Mouse (Mus musculus): ENCODE measurements around the gene Napepld.
"Not testable (repeated sequence)": the region's sequence is repeated elsewhere in the genome, so short reads cannot be mapped to it uniquely, and the experiment has no call there.

Gene Napepld

DNA sequence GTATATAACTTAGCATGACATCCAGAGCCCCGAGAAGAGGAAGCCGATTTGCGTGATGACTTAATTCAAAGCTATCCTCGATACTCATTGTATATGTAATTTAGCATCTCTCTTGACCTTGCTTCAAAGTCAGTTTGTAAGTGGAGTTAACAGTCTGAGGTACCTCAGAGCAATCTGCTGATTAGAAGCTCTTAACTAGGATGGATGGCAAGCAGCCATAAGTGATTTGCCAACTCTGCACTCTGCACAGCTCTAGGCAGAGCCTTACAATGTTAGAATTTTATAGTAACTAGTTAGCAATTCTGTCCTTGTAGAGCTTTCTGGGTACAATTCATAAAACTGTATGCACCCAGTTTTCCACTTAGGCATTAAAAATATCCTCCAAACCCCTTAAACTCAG lies 5.3 kb upstream of the Napepld start:
- no peak for DNase-seq (ENCODE audit: low spot score in 2 of 2)

DNA sequence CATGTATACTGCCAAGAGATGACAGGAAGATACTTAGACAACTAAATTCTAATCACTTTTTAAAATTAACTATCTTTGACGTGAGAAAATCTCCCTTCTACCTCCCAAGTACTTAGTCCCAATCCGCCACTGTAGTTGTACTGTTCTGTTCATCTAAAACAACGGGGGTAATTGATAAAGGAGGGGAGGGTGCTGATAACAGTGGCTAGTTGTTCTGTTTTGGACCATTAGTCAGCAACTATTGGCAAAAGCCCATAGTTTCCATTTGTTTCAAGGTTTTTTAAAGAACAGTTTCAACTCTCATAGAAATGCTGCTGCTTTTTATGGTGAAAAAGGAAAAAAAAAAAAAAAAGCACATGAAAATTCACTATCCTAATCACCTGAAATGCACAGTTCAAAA lies 2.5 kb upstream of the Napepld start:
- no peak for DNase-seq (ENCODE audit: low spot score in 2 of 2)

DNA sequence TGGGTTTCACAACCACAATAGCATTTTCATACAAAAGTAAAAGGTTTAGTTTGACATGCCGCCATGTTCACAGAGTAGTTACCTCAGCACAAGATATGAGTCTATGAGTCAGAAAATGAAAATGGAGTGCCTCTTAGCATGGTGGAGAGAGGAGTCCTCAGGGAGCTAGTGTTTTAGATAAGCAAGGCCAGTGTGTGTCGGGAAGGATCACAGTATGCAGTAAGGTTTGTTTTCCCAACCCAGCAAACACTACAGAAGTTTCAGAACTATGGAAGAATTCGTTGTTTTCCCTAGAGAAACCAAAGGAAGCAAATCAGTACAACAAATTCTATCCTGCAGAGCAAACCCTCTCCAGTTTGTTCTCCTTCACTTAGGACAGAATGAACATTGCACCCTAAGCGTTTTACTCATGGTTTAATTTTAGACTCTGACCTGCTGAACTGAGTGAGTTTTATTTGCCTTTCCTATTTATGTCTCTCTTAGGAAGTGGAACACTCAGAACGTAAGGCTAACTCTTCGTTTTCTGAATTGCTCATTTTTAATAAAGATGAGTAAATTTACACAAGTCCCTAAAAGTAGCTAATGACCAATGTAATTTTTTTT lies 1.8 kb upstream of the Napepld start:
- DNase-seq (ENCODE audit: low spot score in 2 of 2) = no peak

DNA sequence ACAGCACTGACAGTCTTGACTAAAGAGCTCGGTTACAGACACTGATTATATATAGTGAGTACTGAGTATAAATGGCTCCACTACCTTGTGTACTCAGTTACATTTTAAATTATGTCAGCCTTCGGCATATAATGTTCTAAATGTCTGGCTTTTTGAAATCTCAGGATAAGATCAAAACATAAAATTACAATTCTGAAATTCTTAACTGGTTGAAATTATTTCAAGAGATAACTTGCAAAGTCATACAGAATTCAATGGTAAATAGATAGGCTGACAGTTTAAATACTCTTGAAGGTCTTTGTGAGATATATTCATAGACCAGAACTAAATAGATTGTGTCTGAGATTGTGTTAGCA lies 791 bp upstream of the Napepld start:
- DNase-seq (ENCODE audit: low spot score in 2 of 2) = no peak

DNA sequence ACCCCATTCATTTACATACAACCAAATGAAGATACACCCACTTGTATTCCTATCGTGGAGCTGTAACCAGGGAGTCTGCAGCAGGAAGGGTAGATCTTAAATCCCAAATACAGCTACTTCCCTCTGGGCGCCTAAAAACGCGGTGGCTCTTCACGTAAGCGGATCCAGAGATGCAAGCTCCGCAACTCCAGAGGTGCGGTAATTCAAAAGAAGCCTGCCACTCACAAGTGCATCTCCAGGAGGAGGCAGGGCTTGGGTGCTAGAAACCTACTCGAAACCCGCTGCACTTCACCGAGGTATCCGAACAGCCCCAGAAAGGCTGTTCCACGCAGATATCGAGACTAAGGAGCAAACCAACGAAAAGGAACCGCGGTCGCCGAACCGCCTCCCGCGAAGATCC lies 262 bp downstream of the Napepld start:
- DNase-seq (ENCODE audit: low spot score in 2 of 2) = no peak

DNA sequence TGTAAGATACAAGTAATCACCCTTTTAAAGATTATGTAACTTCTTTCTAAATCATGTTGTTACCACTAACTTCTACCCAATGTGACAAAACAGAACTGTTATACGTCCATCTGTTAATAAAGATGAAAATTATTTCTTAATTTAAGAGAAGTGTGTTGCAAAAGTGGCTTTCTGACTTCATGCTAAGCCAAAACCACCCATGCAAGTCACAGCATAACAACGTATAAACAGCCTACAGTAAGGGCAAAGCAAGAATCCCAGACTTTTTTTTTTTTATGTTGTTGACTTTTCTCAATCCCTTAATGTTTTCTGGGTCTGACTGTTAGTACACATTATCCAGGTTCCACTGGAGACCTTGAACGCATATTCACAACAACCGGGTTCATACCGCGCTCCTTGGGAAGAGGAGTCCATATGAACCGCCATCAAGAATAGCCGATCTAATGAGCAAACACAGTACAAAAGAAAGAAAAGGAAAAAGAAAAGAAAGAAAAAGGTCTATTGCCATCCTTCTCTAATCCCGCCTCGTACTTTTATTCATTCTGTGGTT lies 849 bp downstream of the Napepld start:
- DNase-seq (ENCODE audit: low spot score in 2 of 2) = no peak

DNA sequence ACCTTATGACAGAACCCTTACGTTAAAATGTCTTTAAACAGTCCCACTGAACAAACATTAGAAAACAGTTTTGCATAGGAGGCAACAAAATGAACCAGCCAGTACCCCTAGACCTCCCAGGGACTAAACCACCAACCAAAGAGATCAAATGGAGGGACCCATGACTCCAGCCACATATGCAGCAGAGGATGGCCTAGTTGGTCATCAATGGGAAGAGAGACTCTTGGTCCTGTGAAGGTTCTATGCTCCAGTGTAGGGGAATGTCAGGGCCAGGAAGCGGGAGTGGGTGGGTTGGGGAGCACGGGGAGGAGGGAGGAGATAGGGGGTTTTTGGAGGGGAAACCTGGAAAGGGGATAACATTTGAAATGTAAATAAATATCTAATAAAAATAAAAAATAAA lies 1.6 kb downstream of the Napepld start:
- DNase-seq (ENCODE audit: low spot score in 2 of 2) = not testable (repeated sequence)

DNA sequence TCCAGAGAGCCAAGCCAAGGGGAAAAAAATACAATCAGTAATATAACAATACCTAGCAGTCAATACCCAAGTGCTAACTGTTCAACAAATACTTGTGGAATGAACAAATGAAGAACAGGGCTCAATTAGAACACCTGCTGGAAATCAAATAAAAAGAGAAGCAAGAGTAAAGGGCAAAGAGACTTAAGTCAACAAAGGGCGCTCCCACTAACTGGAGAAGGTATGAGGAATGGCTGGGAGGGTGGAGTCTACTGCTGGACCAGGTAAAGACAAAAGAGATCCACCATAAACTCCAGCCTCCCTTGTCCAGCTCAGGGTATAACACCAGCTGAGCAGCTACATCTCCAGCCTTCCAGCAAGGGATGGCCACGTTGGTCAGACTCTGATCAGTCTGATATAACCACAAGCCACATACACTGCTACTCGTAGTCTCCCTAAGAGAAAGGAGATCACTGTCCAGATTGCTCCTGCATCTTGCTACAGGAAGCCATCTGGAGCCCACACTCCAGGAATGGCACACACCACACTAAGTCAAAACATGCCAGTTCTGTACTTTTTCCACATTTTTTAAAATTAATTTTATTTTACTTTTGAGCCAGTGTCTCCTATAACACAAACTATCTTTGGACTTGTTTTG lies 6.2 kb downstream of the Napepld start:
- no peak for DNase-seq (ENCODE audit: low spot score in 2 of 2)

DNA sequence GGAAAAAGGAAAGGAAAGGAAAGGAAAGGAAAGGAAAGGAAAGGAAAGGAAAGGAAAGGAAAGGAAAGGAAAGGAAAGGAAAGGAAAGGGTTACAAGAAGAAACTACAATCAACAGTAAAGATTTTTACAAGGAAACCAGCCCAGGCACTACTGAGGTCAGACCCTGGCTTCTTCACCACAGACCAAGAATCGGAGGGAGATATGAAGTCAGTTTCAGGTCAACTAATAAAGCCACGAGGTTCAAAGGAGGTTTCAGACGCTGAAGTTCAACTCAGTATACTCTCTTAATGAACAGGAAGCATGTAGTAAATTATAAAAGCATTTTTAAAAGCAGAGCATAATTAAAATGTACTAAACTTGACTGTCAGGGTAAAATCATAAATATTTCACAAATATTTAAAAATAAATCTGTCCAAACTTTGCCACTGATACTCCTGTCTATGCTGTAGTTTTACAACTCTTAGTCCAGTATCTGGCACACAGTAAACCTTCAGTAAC lies 7.8 kb downstream of the Napepld start:
- DNase-seq (ENCODE audit: low spot score in 2 of 2) = no peak

DNA sequence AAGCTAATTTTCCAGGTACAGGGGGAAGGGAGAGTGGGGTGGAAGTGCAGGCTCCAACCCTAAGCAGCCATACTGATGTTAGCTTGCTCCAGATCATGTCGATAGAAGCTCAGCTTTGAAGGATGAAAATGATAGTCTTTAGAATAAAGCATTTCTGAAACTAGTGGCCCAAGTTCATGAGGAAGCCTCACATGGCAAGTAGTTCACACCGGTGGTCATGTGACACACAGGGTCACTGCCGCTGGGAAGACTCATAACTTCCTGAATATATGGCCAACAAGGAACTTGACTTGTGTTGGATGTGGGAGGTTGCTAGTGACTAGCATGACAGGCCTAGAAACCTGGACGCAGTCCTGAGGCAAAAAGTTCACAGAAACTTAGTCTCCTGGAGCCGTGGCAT lies 9.0 kb downstream of the Napepld start:
- no peak for DNase-seq (ENCODE audit: low spot score in 2 of 2)

DNA sequence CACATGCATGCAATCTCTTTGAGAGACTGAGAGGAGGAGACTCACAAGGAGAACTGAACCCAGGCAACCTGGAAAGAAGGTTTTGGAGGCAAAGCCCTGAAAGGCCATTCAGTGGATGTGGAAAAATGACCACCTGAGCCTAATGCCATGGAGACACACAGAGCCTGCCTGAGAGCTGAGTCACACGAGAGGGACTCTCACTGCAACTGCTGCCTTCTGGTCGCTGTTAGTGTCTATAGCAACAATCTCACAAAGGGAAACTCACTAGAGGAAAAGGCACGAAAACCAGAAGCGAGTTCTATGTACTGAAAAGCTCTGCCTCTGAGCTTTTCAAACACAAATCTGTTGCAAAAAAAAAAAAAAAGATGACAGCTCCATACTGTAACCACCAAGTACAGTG lies 14.2 kb downstream of the Napepld start:
- no peak for DNase-seq (ENCODE audit: low spot score in 2 of 2)

DNA sequence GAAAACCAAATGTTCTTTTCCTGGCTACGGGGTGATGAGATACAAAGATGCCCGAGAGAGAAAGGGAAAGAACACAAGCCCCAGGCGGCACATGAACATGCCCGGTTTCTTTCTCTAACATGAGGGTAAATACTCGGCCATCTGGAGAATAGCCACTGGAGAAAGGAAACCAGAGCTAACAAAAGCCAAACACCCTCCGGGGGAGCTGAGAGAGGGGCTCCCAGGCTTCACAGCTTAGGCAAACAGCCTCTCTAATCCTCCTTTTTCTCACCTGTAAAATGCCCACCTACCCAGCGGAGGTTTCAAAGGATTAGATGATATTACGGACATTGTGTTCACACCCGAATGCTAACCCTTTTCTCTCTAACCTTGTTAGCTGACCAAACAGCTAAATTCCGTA lies 16.2 kb downstream of the Napepld start:
- no peak for DNase-seq (ENCODE audit: low spot score in 2 of 2)

DNA sequence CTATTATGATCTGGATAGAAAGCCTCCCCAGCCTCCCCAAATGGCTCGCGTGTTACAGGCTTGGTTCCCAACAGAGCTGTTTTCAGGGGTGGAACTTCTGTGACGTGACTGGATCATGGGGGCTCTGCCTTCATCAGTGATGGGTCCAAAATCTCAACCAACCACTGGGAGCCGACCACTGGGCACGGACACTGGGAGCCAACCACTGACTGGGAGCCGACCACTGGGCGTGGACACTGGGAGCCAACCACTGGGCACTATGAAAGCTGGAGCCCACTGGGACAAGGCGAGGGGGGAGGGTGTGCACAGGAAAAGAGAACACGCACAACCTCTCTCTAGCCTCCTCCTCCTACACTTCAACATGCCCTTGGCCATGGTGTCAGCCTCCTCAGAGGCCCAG lies 17.4 kb downstream of the Napepld start:
- DNase-seq (ENCODE audit: low spot score in 2 of 2) = no peak

DNA sequence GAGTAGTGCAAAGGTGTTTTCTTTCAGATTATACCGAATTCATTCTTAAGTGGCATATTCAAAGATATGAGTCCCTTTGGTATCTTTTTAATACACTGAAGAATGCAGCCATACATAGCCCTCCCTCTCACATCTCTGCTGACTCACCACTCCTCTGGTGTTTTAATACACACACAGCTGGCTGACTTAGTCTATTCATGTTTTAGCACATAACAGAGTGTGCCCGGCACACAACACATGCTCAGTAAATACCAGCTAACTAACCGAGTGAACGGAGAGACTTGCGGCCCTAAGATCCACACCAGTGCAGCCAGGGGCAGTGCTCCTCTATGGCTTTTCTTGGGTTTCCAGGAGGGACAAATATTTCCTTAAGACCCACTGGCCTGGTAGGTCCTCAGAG lies 20.3 kb downstream of the Napepld start:
- no peak for DNase-seq (ENCODE audit: low spot score in 2 of 2)

DNA sequence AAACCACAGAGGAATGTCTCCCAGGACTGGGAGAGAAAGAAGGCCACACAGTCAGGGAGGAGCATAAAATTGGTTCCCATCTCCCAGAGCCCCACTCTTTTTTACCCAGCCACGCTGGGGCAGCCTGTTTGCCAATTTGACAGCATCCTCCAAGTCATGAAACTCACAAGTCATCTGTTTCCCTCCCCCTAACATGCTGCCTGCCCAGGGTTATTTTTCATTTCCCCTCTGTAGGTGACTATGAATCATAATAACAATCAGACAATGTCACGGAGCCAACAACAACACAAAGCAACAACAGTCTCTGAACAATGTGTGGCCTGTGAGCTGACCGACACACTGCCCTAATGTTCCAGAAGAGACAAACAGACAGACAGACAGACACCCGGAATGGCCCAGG lies 21.2 kb downstream of the Napepld start:
- no peak for DNase-seq (ENCODE audit: low spot score in 2 of 2)

DNA sequence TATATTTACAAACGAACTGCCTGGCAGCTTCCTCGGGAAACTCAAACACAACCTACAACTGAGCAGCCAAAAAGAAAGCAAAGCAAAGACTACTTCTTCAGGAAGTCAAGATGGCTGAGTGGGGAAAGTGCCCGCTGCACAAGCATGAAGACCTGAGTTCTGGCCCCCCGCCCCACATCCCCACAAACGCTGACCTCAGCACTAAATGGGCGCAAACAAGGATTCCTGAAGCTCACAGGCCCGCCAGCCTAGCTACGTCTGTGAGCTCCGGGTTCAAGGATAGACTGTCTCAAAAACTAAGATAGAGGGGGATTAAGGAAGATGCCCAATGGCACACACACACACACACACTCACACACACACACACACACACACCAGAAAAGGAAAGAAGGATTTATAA lies 22.8 kb downstream of the Napepld start:
- no peak for DNase-seq (ENCODE audit: low spot score in 2 of 2)

DNA sequence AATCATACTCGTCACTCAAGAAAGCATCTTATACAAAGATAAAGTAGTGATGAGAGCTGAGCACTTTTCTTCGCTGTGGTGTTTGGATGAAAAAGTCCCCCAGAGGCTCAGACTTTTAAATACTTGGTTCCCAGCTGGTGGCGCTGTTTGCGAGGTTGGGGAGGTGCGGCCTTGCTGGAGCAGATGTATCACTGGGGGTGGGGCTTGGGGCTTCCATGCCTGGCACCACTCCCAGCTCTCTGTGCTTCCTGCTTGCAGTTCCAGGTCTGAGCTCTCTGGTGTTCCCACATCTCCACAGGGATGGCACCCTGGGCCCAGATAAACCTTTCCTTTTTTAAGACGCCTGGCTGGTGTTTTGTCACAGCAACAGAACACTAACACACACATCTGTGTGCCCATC lies 23.3 kb downstream of the Napepld start:
- DNase-seq (ENCODE audit: low spot score in 2 of 2) = no peak

DNA sequence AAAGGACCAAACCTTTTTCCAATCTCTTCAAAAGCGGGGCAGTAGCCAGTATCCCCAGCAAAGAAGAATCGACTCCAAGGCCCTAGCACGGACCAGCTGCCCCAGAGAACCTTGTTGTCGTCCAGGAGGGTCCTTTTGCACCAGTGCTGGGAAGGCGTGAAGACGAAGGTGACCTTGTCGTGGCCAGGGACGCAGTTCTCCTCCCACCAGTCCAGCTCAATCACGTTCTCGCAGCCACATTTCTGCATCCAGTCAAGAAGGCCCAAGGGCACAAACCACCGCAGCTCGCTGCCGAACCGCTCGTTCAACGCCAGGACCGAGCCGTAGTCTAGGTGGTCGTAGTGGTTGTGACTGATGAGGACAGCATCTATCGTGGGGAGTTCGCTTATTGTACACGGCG lies 25.7 kb downstream of the Napepld start:
- no peak for DNase-seq (ENCODE audit: low spot score in 2 of 2)

DNA sequence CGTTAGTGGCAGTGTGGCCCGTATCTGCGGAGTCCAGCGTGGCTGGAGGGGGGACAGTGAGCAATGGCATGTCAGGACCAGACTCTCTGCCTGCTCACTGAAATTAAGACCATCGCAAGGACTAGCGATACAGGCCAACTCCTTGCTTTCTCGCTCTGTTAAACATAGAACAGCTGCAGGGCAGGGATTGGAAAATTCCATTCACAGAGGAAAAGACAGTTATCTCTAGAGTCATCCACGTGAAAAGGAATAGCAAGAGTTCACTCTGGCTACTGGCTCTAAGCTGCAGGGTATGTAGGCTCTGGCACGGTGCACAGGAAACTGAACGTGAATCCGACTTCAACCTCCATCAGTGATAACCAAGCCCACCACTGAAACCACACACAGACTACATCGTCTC lies 26.2 kb downstream of the Napepld start:
- DNase-seq (ENCODE audit: low spot score in 2 of 2) = no peak

DNA sequence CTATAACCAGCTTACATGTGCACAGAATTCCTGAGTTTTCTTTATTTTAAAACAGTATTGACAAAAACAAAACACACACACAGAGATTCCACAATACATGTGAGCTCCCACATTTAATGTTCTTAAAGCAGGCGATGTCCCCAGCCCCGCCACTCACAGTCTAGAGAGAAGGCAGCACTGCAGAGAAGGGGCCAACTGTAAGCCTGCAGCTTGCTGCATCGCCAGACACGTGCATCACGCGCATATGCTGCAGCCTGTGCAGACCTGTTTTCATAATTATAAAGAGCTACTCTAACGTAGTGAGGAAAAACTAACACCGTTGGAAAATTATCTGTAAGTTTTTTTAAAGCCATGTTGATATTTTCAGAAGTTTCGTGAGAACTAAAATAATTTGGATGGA lies 27.5 kb downstream of the Napepld start:
- no peak for DNase-seq (ENCODE audit: low spot score in 2 of 2)

DNA sequence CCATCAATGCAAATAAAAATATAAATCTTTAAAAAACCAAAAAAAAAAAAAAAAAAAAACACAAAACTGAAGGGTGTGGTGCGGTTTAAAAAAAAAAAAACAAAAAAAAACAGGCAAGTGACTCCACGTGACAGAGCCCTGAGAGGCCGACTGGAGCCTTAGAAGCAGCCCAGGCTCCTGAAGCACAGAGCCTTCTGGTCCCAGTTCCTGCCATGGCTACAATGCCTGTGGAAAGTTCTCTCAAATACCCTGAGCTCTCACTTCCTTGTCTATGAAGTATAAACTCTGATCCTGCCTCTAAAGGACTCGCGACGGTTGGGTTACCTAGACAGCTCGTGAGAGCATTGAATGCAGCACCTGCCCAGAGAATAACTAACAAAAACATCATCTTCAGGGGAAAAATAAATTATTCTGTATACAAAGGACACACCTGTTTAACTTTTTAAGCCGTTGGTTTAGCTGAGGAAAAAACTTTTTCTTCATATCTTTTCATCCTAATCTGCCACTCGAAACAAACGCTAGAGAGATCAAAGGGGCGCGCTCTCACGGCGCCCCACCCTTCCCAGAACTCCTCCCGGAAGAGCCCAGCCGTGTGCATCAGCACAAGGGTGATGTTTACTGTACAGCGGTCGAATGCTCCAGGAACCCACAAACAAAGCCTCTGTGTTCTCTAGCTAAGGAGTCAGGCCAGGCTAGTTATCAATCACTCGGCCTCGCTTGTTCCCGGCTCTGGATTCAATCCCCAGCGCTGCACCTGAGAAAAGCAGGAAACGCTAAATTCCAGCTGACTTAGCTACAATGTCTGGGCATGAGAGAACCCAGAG lies 28.2 kb downstream of the Napepld start:
- peak; percentile 23 to 29 for DNase-seq (ENCODE audit: low spot score in 2 of 2)

DNA sequence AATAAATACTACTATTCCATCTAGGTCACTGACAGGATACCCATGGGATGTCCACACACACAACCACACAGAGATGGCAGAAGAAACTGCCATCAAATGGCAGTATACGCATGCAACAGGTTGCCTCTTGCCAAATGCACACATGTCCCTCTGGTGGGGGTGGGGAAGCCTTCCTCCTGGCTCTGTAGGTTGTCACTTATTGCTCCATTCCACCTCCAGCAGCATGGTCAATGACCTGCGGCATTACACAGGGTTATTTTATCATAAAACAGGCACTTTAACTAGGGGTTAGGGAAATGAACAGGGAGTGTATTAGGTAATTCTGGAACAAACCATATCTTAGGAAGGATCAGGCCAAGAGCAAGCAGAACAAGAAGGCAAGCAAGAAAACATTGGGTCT lies 31.9 kb downstream of the Napepld start:
- no peak for DNase-seq (ENCODE audit: low spot score in 2 of 2)
